Mouse (Mus musculus) cortical plate, adult 2 months (tissue): ENCODE results near the gene Plcd3.

Experiments used
- CTCF ChIP-seq: fragments of 200-500 bp; IDR thresholded peaks from 2 replicates; pipeline ENCODE4 v1.5.1; 2011; ENCODE audit warnings: mild to moderate bottlenecking, control low read depth, low read length; ENCODE audit not compliant: insufficient read depth; ENCODE audit errors: extremely low read depth
- POLR2A ChIP-seq: fragments of 200-500 bp; IDR thresholded peaks from 2 replicates; pipeline ENCODE4 v1.6.1; 2011; ENCODE audit warnings: mild to moderate bottlenecking, low read length, control low read depth; ENCODE audit not compliant: insufficient read depth; ENCODE audit errors: extremely low read depth

DNA sequence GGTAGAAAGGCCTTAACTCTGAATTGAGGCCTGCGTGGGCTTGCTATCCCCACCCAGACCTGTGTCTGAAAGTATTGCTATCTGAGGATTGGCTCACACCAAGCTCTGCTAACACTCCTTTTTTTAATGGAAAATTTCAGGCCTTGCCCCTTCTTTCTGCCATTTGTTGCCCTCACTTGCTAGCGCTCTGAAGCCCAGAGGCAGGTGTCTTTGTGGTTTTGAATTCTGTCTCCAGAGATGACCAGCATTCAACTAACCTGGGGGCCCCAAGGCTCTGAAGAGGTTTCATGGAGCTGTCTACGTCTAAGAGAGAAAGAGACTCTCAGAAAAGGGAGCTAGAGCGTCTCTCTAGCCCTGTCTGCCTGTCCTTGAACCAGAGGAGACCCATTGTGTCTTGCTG, 33.2 kb downstream of the Plcd3 start:
- TF ChIP-seq CTCF: no peak
- no peak for TF ChIP-seq POLR2A
